Mouse (Mus musculus): Measurements from ENCODE around the gene Foxe3. TPM values are rescaled to one million over a fixed set of nuclear protein-coding genes. Genes with fewer than 3 reads are reported as not detected.

Foxe3 gene
- total RNA-seq, 2 experiments from 2014 or later: not detected

- intact Hi-C loops (cut with DNase I): no loop called here
- no peak for DNase-seq (ENCODE audit: low spot score in 2 of 2)
Measured at GRCm38 (mm10) chr4:114900866-114901642, 24.8 kb downstream of the Foxe3 start.

GRCm38 (mm10) chr4:114899885-114900284 lies 25.9 kb downstream of the Foxe3 start:
- intact Hi-C loops (cut with DNase I): no loop called here
- no peak for DNase-seq (ENCODE audit: low spot score in 2 of 2)

- intact Hi-C loops (cut with DNase I): no loop called here
- DNase-seq (ENCODE audit: low spot score in 2 of 2): no peak
Measured at GRCm38 (mm10) chr4:114897853-114898252, 28.0 kb downstream of the Foxe3 start.

- no peak for DNase-seq (ENCODE audit: low spot score in 2 of 2)
- intact Hi-C loops (cut with DNase I): no loop called here
Measured at GRCm38 (mm10) chr4:114882232-114882631, 43.6 kb downstream of the Foxe3 start.

GRCm38 (mm10) chr4:114876441-114876972 lies 49.3 kb downstream of the Foxe3 start:
- intact Hi-C loops (cut with DNase I): no loop called here
- DNase-seq (ENCODE audit: low spot score in 2 of 2): no peak

Other genes starting within 250 kb of the Foxe3 start
- gene Gm12830, start 104.3 kb downstream of the Foxe3 start, total RNA-seq (2021): not detected
- under 1 TPM; 0.27 to 0.39 TPM for gene Foxd2, start 17.1 kb downstream of the Foxe3 start, total RNA-seq (2021)
- gene Cmpk1, start 61.2 kb upstream of the Foxe3 start, total RNA-seq (2021): 10 to 100 TPM; 84.5 to 84.8 TPM
- gene Stil, start 74.1 kb upstream of the Foxe3 start, total RNA-seq (2021): under 1 TPM; 0.52 to 1.00 TPM
- 1 to 10 TPM; 1.6 to 2.2 TPM for gene Tal1, start 130.4 kb upstream of the Foxe3 start, total RNA-seq (2021)
- gene Pdzk1ip1, start 162.7 kb upstream of the Foxe3 start, total RNA-seq (2021): 1 to 10 TPM in 1 of 2 experiments, under 1 TPM in 1; 0.39 to 1.1 TPM
- 10 to 100 TPM; 12.6 TPM for gene Cyp4x1, start 208.3 kb upstream of the Foxe3 start, total RNA-seq (2021)

All from left cerebral cortex, postnatal 36 days (tissue).